Mouse (Mus musculus) hematopoietic stem cell, adult 5-6 weeks (primary cell): ENCODE results near the gene Mab21l1. TPM values are rescaled to one million over a fixed set of nuclear protein-coding genes. Genes with fewer than 3 reads are reported as not detected.
A peak's percentile ranks its signal among the peaks of the same experiment; 100 is the strongest.

Experiments
- ATAC-seq, 2 experiments: fragments of 125-278 bp in 1 of 2; replicated peaks in 1 of 2; 2 replicates each; pipeline ENCODE4 v1.8.0; 2016 to 2017; ENCODE audit warnings: inconsistent platforms in 2 of 2, mild to moderate bottlenecking in 2 of 2, moderate number of reproducible peaks in 2 of 2, low read depth in 1 of 2, moderate TSS enrichment in 1 of 2; ENCODE audit not compliant: low FRiP score in 2 of 2, poor library complexity in 2 of 2, severe bottlenecking in 2 of 2, insufficient read depth in 1 of 2, low TSS enrichment in 1 of 2
- total RNA-seq: library from RNA; stranded (forward); fragments of 172-1452, 232-1000 nt; gene quantifications from 2 replicates; pipeline ENCODE4 v1.2.3, GENCODE M21; 2017

Mab21l1 gene
- total RNA-seq, 1 experiment from 2014 or later, result not detected

GRCm38 (mm10) chr3:55788621-55789201, 6.4 kb downstream of the Mab21l1 start:
- ATAC-seq, result no peak

GRCm38 (mm10) chr3:55789856-55790255, 7.5 kb downstream of the Mab21l1 start:
- ATAC-seq, result peak in 1 of 2 experiments; percentile 42; a peak in 2 of 4 replicates

GRCm38 (mm10) chr3:55790609-55791008, 8.3 kb downstream of the Mab21l1 start:
- peak; percentile 50 to 60; a peak in 3 of 4 replicates for ATAC-seq

- no peak for ATAC-seq
Measured at GRCm38 (mm10) chr3:55792251-55792650, 9.9 kb downstream of the Mab21l1 start.

- peak in 1 of 2 experiments; percentile 43; a peak in 1 of 4 replicates for ATAC-seq
Measured at GRCm38 (mm10) chr3:55793842-55794575, 11.7 kb downstream of the Mab21l1 start.

- ATAC-seq, result no peak
Measured at GRCm38 (mm10) chr3:55794768-55795167, 12.5 kb downstream of the Mab21l1 start.

GRCm38 (mm10) chr3:55814993-55815625, 32.8 kb downstream of the Mab21l1 start:
- no peak for ATAC-seq

GRCm38 (mm10) chr3:55816096-55816495, 33.8 kb downstream of the Mab21l1 start:
- ATAC-seq, result no peak

- ATAC-seq, result peak; percentile 98
Measured at GRCm38 (mm10) chr3:55816638-55817375, 34.5 kb downstream of the Mab21l1 start.

GRCm38 (mm10) chr3:55818082-55818481, 35.8 kb downstream of the Mab21l1 start:
- no peak for ATAC-seq

- ATAC-seq, result no peak
Measured at GRCm38 (mm10) chr3:55819598-55819997, 37.3 kb downstream of the Mab21l1 start.

- no peak for ATAC-seq
Measured at GRCm38 (mm10) chr3:55824864-55825263, 42.6 kb downstream of the Mab21l1 start.

- ATAC-seq, result peak; percentile 99 to 100
Measured at GRCm38 (mm10) chr3:55828481-55829256, 46.4 kb downstream of the Mab21l1 start.

- ATAC-seq, result no peak
Measured at GRCm38 (mm10) chr3:55830226-55830625, 47.9 kb downstream of the Mab21l1 start.
